Mouse (Mus musculus) ES-Bruce4 (cell line): Measurements from ENCODE around the gene Commd3.

Experiments
- CTCF ChIP-seq: IDR thresholded peaks from one replicate; pipeline ENCODE4 v1.8.1; 2011; ENCODE audit warnings: low read depth, low read length
- POLR2A ChIP-seq: IDR thresholded peaks from one replicate; pipeline ENCODE4 v1.8.1; 2011; ENCODE audit warnings: low read length; ENCODE audit not compliant: insufficient read depth

- TF ChIP-seq CTCF, result no peak
- no peak for TF ChIP-seq POLR2A
Observed at GRCm38 (mm10) chr2:18693871-18694610, 21.9 kb downstream of the Commd3 start, which contains the start of gene Spag6.
